Mouse (Mus musculus) layer of hippocampus, adult 18-20 months (tissue): ENCODE data around the gene Cd34. TPM values are rescaled to one million over a fixed set of nuclear protein-coding genes. Genes with fewer than 3 reads are reported as not detected.
A peak's percentile ranks its signal among the peaks of the same experiment; 100 is the strongest.

ENCODE experiments used
- DNase-seq, 2 experiments: peaks; one replicate each; pipeline ENCODE4 v3.0.0; 2022; ENCODE audit warnings: low spot score in 2 of 2
- total RNA-seq, 2 experiments: library from RNA; stranded (reverse); gene quantifications; 2 replicates each; pipeline ENCODE4 v1.2.3; 2021

Cd34 gene
- total RNA-seq, 2 experiments from 2014 or later: 26.4 to 33.6 TPM

DNA sequence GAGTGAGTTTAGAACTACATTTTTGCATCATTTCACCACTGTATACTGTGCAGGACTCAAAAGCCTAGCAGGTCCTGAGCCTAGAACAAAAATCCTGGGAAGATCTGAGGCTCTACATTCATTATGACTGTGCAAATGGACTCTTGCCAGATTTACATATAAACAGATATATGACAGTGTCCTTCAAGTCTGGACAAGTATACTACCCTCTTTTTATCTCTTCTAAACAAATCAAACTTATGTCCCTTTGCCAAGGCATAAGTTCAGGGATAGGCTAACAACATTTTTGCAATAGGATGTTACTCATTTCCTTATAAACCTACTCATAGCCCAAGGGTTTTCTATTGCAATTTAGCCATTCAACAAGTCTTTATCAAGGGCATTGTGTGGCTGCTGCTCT is 24.1 kb downstream of the Cd34 start:
- no peak for DNase-seq

- DNase-seq: peak; percentile 30 to 66
Observed at GRCm38 (mm10) chr1:194971980-194972379, 33.4 kb downstream of the Cd34 start.

DNA sequence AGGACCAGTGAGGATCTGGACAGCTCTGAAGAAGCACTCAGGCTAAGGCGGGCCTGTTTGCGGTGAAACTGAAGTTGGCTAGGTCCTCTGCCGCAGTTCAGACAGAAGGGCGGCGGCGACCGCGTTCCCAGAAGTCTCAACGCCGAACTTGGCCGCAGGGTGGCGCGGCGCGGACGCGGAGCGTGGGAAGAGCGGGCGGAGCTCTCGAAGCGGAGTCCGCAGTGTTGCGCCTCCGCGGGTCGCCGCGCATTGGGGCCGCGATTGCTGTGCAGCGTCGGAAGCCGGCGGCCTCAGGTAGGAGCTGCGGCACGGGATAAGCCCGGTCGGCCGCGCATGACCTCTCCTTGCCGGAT is 37.5 kb downstream of the Cd34 start:
- DNase-seq: peak; percentile 86 to 93

DNA sequence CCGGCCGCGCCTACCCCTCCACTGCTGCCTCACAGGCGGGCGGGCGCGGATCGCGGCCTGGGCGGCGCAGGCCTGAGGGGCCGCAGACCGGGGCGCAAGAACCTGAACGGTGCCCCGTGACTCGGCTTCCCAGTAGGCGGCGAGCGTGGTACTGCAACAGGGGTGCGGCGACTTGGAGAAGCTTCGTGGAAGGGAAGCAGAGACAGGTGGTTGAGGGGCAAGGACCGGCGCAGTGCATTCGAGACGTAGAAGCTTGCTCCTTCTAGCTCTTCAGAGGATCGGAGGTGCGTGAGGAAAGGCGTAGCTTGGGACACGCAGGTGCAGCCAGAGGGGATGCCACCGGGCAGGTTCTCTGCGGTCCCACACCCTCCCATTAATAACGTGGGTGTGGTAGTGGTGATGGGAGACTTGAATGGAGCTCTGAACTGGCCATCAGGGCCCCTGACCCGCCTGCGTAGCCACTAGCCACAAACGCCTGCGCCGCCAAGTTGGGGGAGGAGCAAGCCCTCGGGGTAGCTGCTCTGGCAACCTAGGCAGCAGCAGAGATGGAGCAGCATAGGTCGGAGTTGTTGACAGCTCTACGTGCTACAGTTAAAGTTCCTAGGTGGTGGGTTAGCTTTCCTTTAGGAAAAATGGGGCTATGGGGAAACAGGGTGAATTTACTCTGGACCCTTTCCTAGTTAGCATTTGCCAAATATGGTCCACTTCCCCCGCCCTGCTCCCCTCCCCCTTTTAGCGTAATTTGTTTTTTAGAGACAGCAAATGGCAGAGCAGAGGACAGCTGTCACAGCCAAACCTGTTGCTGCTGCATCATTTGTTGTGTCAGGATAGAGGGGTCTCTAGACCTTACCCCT is 38.1 kb downstream of the Cd34 start:
- DNase-seq: peak; percentile 67 to 81

DNA sequence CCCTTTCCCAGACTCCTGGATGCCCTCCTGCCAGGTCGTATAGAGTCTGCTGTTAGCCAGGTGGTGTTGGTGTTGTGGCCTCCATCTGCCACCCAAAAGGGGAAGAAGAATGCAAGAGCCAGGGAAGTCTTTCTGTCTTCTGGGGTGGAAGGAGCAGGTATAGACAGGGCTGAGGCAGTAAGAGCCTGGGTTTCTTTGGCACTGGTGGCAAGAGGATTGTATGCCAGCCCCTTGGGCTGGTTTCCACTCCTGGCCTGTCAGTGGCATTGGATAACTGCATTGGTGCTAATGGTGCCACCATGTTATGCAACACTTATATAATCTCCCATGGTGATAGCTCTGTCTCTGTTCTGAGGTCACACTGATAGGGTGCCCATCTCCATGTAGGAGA is 38.7 kb downstream of the Cd34 start:
- peak in 1 of 2 experiments; percentile 57 for DNase-seq

DNA sequence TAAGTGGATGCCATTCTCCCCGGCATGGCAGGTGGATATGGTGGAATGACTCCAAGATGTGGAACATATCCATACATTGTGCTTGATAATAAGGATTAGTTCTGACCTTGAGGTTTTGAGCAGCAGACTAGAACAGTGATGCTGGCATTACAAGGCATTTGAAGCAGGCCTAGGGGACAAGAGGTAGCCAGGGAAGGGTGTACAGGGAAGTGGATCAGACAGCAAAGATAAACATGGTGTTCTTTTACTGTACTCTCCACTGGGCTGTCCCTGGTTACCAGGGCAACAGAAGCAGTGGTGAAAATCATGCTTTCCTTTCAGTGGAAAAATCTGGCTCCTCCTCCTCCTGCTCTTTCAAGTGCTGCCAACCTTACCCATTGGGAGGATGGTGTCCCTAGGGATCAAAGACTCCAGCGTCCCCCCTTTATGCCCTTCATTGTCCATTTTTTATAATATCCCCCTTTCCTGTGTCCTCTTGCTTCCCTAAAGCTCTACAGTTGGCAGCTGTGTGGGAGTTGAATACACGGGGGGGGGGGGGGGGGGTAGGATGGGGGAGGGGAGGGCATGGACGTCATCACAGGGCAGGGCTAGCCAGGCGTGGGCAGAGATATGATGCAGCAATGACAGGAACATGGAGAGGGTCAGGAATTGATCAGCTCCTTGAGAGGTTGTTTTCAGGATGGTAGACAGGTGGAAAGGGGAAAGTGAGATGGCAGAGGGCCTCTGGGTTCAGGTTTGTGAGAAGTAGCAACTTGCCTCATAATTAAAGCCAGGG is 39.5 kb downstream of the Cd34 start:
- peak; percentile 54 to 82 for DNase-seq

DNA sequence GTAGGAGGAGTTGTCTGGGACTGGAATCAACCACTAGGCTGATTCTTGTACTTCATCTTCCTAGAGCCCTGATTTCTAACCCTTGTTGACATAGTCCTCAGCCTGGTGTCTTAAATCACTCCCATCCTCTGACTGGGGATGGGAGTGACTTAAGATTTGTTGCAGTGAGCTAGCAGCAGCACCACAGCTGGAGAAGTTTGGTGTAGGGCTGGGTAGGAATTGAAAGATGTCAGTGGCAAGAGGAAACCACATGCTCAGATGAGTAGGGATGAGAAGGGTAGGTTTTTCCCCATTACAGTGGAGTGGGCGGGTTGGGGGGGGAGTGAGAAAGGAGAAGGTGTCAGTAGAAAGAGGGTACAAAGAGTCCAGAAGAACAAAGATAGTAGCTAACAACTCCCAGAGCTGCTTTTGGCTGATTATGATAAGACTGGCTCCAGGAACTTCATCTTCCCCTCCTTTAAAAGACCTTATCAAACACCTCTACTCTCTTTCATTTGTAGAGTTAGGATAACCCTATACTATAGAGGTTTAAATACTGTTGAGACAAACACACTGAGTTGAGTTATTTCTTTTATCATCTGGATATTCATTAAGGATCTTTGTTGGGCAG is 42.3 kb downstream of the Cd34 start:
- no peak for DNase-seq

GRCm38 (mm10) chr1:194982931-194983690 is 44.5 kb downstream of the Cd34 start:
- peak; percentile 26 to 69 for DNase-seq

DNA sequence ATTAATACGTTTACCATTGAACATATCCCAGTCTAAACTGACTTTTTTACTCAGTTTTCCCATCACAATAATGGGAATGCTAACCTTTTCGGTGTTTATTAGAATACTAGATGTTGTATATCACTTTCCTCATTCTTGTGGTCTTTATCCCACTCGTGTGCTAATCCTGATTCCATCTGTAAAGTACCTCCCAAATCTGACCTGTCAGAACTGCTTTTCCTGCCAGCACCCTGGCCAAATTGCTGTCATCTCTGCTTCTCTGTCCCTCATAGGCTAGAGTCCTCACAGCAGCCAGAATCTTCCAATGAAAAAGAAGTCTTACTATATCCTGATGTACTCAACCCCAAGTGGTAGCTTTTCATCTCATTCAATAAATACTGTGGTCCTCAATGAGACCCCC is 46.3 kb downstream of the Cd34 start:
- no peak for DNase-seq

- DNase-seq: no peak
Observed at GRCm38 (mm10) chr1:194985442-194986210, 47.0 kb downstream of the Cd34 start.

- DNase-seq: no peak
Observed at GRCm38 (mm10) chr1:194989024-194989423, 50.4 kb downstream of the Cd34 start.

- no peak for DNase-seq
Observed at GRCm38 (mm10) chr1:194990976-194991375, 52.4 kb downstream of the Cd34 start.

- no peak for DNase-seq
Observed at GRCm38 (mm10) chr1:194991654-194992053, 53.0 kb downstream of the Cd34 start.

DNA sequence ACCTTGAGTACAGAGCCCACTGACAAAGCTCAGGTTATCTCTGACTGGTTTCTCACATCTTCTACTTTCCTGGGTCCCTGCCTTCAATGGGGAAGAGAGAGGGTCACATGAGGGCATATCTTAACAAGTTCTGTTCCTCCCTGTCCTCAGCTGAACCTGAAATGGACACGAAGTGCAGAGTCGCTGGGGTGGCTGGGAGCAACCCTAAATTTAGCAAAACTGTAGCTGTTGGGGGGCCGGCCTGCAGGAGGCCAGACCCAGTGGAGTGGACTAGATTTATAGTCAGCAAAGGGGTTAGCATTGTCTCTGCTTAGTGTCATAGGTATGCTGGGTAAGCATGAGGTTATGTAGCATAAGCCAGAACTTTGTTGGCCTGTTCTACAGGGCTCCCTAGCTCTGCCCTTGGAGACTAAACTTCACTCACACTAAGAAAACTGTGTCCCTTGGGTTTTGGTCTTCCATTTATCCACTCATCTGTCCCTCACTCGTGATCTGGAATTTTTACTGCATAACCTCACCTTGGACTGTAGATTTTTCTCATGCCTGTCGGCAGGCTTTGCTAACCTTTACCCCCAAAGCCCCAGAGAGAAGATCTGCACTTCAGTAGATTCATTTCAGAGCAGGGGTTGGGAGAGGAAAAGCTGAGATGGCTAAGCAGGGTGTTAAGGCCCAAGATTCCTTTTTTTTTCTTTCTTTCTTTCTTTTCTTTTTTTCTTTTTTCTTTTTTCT is 54.1 kb downstream of the Cd34 start:
- DNase-seq: no peak

DNA sequence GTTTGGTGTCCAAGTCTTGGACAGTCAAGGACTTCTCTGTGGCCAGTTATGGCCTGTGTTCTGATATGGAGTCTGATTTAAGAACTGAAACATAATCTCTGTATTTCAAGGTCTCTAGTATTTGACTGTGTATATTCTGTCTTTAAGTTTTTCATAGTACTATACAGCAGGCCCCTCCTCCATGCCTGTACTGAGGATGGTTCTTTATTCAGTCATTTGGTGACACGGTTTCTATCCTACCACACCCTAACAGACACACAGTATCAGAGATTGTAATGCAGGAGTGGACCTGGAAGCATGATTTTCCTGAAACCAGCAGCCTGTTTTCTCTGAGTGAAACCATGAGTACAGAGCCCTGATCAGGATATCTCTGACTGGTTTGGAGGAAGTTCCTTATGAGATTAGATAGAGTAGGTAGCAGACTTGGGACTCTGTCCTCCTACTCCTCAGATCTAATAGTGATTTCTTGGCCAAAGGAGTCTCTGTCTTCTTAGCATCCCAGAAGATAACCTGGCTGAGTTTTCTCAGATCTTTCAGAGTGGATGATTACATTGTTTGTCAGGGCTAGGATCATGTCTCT is 54.9 kb downstream of the Cd34 start:
- no peak for DNase-seq

DNA sequence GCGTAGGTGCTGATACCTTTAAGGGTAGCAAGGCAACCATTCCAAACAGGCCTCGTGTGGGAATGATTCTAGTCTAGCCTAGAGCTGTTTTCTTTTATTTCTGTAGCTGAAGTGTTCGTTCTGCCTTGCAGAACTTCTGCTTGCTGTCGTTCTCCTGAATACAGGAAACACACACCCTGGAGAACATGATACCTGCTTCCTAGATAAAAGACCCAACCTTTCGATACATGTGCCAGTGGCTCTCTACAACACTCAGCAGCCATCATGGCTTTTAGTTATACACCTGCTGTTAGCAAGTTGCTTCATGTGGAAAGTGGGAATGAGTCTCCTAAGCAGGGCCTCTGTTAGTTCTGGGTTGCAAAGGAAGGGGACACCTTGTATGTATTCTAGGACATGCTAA is 55.6 kb downstream of the Cd34 start:
- no peak for DNase-seq

DNA sequence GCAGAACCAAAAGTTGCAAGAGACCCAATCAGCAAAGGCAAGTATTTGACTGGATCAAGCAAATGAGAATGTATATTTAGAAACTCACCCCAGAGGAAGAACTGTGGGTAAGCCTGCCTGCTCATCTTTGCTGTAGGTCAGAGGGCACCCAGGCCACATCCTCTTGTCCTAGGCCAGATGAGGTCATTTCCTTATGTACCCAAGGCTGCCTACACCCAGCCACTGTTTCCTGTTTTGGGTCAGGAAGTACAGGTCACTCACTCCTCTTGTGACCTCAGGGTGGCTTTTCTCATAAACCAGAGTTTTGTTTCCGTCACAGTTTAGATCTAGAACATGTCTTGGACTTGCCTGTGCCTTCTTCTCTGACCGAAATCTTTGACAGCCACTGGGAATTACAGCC is 56.6 kb downstream of the Cd34 start:
- DNase-seq: no peak

GRCm38 (mm10) chr1:194998396-194998795 is 59.8 kb downstream of the Cd34 start:
- DNase-seq: no peak

GRCm38 (mm10) chr1:195003328-195003727 is 64.7 kb downstream of the Cd34 start:
- DNase-seq: no peak

DNA sequence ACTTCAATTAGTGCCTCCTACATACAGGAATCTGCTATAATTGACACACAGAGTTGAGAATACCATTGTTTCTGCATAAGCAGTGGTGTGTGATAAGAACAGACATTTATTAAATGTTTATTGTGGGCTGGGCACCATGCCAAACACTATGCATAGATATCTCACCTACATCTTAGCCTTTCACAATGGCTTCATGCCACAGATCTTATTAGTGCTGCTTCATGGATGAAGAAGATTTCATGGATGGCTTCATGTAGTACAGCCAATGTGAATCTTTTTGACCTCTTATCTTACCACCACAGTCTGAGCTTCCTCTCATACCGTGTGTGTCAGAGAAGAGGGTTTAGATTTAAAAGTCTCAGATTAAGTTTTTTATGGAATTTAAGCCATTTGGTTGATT is 65.6 kb downstream of the Cd34 start:
- no peak for DNase-seq
